Mouse (Mus musculus): ENCODE measurements at regions not wholly inside any gene's neighbourhood (a gene's known extent, or its start where the extent isn't known, plus 50 kb on each side); places are given as distances from the start of the nearest gene placed in this dataset.

- TF ChIP-seq CTCF (IDR thresholded peaks at IDR 0.05 in 2 of 3, conservative IDR thresholded peaks at IDR 0.05 in 1 of 3; ENCODE audit: control insufficient read depth in 1 of 3, insufficient read depth in 1 of 3, low read depth in 2 of 3, low read length in 3 of 3, poor library complexity in 1 of 3, severe bottlenecking in 1 of 3) (no peak), ETS1 (IDR thresholded peaks at IDR 0.05; ENCODE audit: low read depth, low read length) (no peak), MAFK (IDR thresholded peaks at IDR 0.05; ENCODE audit: borderline replicate concordance, low read depth, low read length) (no peak), POLR2A (IDR thresholded peaks at IDR 0.05; ENCODE audit: control insufficient read depth in 1 of 2, insufficient read depth in 1 of 2, low read depth in 1 of 2, low read length in 2 of 2, poor library complexity in 1 of 2) (no peak), POLR2AphosphoS2 (IDR thresholded peaks at IDR 0.05; ENCODE audit: low read length) (no peak), MYC (IDR thresholded peaks at IDR 0.05; ENCODE audit: low read depth, low read length) (no peak), E2F4 (IDR thresholded peaks at IDR 0.05; ENCODE audit: borderline replicate concordance, low read depth, low read length) (no peak), GATA1 (IDR thresholded peaks at IDR 0.05; ENCODE audit: low read depth, low read length) (no peak)
Measured at GRCm38 (mm10) chr14:46591753-46592359, 168.5 kb upstream of the Cdkn3 start.
